Mouse (Mus musculus) MEL (cell line): ENCODE data around the gene Fgfr2.
"Not testable (repeated sequence)": the region's sequence is repeated elsewhere in the genome, so short reads cannot be mapped to it uniquely, and the experiment has no call there.

Experiments used
- CHD2 ChIP-seq: IDR thresholded peaks from 2 replicates; pipeline ENCODE4 v1.6.1; 2011; ENCODE audit warnings: low read length, improper control_type of control experiment
- CTCF ChIP-seq, 3 experiments: IDR thresholded peaks in 2 of 3; conservative IDR thresholded peaks in 1 of 3; 2 replicates each; pipeline ENCODE4 v1.5.1; 2011 to 2012; ENCODE audit warnings: low read length in 3 of 3, low read depth in 2 of 3, mild to moderate bottlenecking in 2 of 3, improper control_type of control experiment in 1 of 3, inconsistent platforms in 1 of 3, mixed read lengths in 1 of 3, moderate library complexity in 1 of 3; ENCODE audit not compliant: control insufficient read depth in 1 of 3, insufficient read depth in 1 of 3, poor library complexity in 1 of 3, severe bottlenecking in 1 of 3
- EP300 ChIP-seq, 2 experiments: IDR thresholded peaks; 2 replicates each; pipeline ENCODE4 v1.6.1; 2011; ENCODE audit warnings: improper control_type of control experiment in 2 of 2, low read length in 2 of 2, low read depth in 1 of 2, mild to moderate bottlenecking in 1 of 2
- GATA1 ChIP-seq: IDR thresholded peaks from 2 replicates; pipeline ENCODE4 v1.6.1; 2011; ENCODE audit warnings: low read depth, low read length, improper control_type of control experiment
- MAFK ChIP-seq: IDR thresholded peaks from 2 replicates; pipeline ENCODE4 v1.6.1; 2011; ENCODE audit warnings: low read depth, mild to moderate bottlenecking, low read length, improper control_type of control experiment, borderline replicate concordance
- MEF2A ChIP-seq: IDR thresholded peaks from 2 replicates; pipeline ENCODE4 v1.6.1; 2014; ENCODE audit warnings: low read depth, mild to moderate bottlenecking, inconsistent platforms, low read length, improper control_type of control experiment; ENCODE audit not compliant: poor library complexity, insufficient replicate concordance, severe bottlenecking; ENCODE audit errors: extremely low read depth
- MXI1 ChIP-seq: IDR thresholded peaks from 2 replicates; pipeline ENCODE4 v1.6.1; 2011; ENCODE audit warnings: mild to moderate bottlenecking, low read depth, low read length, improper control_type of control experiment
- MYC ChIP-seq: IDR thresholded peaks from 2 replicates; pipeline ENCODE4 v1.6.1; 2011; ENCODE audit warnings: low read depth, mild to moderate bottlenecking, low read length, improper control_type of control experiment, moderate library complexity
- POLR2A ChIP-seq, 2 experiments: IDR thresholded peaks; 2 replicates each; pipeline ENCODE4 v1.6.1; 2011 to 2012; ENCODE audit warnings: low read length in 2 of 2, mild to moderate bottlenecking in 2 of 2, control low read depth in 1 of 2, improper control_type of control experiment in 1 of 2, low read depth in 1 of 2, moderate library complexity in 1 of 2; ENCODE audit not compliant: control insufficient read depth in 1 of 2, insufficient read depth in 1 of 2, poor library complexity in 1 of 2
- POLR2AphosphoS5 ChIP-seq: IDR thresholded peaks from 2 replicates; pipeline ENCODE4 v1.6.1; 2012; ENCODE audit warnings: low read depth, borderline replicate concordance, mild to moderate bottlenecking, inconsistent platforms, low read length, moderate library complexity, mixed read lengths
- TCF12 ChIP-seq: IDR thresholded peaks from 2 replicates; pipeline ENCODE4 v1.6.1; 2014; ENCODE audit warnings: low read depth, mild to moderate bottlenecking, inconsistent platforms, low read length, improper control_type of control experiment, moderate library complexity
- USF1 ChIP-seq: IDR thresholded peaks from 2 replicates; pipeline ENCODE4 v1.6.1; 2014; ENCODE audit warnings: low read depth, mild to moderate bottlenecking, inconsistent platforms, low read length, improper control_type of control experiment, moderate library complexity

GRCm38 (mm10) chr7:130592975-130593374, 2530.2 kb downstream of the Fgfr2 start:
- not testable (repeated sequence) for TF ChIP-seq MEF2A; POLR2AphosphoS5; EP300 (IDR thresholded peaks at IDR 0.05; ENCODE audit: low read depth in 1 of 2, low read length in 2 of 2); POLR2A (IDR thresholded peaks at IDR 0.05; ENCODE audit: control insufficient read depth in 1 of 2, insufficient read depth in 1 of 2, low read depth in 1 of 2, low read length in 2 of 2, poor library complexity in 1 of 2); TCF12; CTCF (IDR thresholded peaks at IDR 0.05 in 2 of 3, conservative IDR thresholded peaks at IDR 0.05 in 1 of 3; ENCODE audit: control insufficient read depth in 1 of 3, insufficient read depth in 1 of 3, low read depth in 2 of 3, low read length in 3 of 3, poor library complexity in 1 of 3, severe bottlenecking in 1 of 3); MAFK; USF1; GATA1; CHD2; MYC; MXI1
